Mouse (Mus musculus): Measurements from ENCODE around the gene Trim60. TPM values are rescaled to one million over a fixed set of nuclear protein-coding genes. Genes with fewer than 3 reads are reported as not detected.

Trim60 gene
- polyA plus RNA-seq, 1 experiment from 2014 or later, result not detected

GRCm38 (mm10) chr8:64959025-64959424, 59.4 kb downstream of the Trim60 start:
- H3K36me3 ChIP-seq, result peaks cover 14% of the 10 kb centered on the region
- H3K4me1 ChIP-seq (replicated peaks), result no peaks in the 10 kb centered on the region
- WGBS, result 85% methylated on average over 9 of the region's 9 CpGs
- no peak for DNase-seq (ENCODE audit: low spot score)
- no peak overlapping the region for H3K27ac ChIP-seq
- H3K27me3 ChIP-seq (ENCODE audit: insufficient read depth, poor library complexity, severe bottlenecking), result no peaks in the 10 kb centered on the region
- H3K4me3 ChIP-seq, result no peak overlapping the region
- 0 out of 2 replicates have a peak, but pooled peaks cover 5% of the 10 kb centered on the region for H3K9me3 ChIP-seq

- no peaks in the 10 kb centered on the region for H3K36me3 ChIP-seq
- H3K4me3 ChIP-seq, result no peak overlapping the region
- DNase-seq (ENCODE audit: low spot score), result no peak
- H3K9me3 ChIP-seq, result no peaks in the 10 kb centered on the region
- no peaks in the 10 kb centered on the region; the same call in 1 of the 2 replicates for H3K4me1 ChIP-seq (replicated peaks)
- no peak overlapping the region for H3K27ac ChIP-seq
- no peaks in the 10 kb centered on the region for H3K27me3 ChIP-seq (ENCODE audit: insufficient read depth, poor library complexity, severe bottlenecking)
- 92% methylated on average over 6 of the region's 6 CpGs for WGBS
These were observed 66.3 kb downstream of the Trim60 start for GRCm38 (mm10) chr8:64952101-64952500.

Other genes starting within 250 kb of the Trim60 start
- 11.5 and 13.0 TPM in 2 replicates for gene Klhl2, start 168.6 kb downstream of the Trim60 start, polyA plus RNA-seq (2016; fragmentation: Nextera tagmentation; extraction: Ambion mirVana)
- 20.8 and 22.1 TPM in 2 replicates for gene Tmem192, start 71.4 kb downstream of the Trim60 start, polyA plus RNA-seq (2016; fragmentation: Nextera tagmentation; extraction: Ambion mirVana)
- not detected in 2 replicates for gene Trim75, start 30.8 kb downstream of the Trim60 start, polyA plus RNA-seq (2016; fragmentation: Nextera tagmentation; extraction: Ambion mirVana)
- gene Trim61, start 61 bp downstream of the Trim60 start, polyA plus RNA-seq (2016; fragmentation: Nextera tagmentation; extraction: Ambion mirVana), result not detected in 2 replicates
- 1.3 and 1.9 TPM in 2 replicates for gene Apela, start 18.8 kb upstream of the Trim60 start, polyA plus RNA-seq (2016; fragmentation: Nextera tagmentation; extraction: Ambion mirVana)
- gene Gm10663, start 56.4 kb upstream of the Trim60 start, polyA plus RNA-seq (2016; fragmentation: Nextera tagmentation; extraction: Ambion mirVana), result not detected in 2 replicates
- gene BC030870, start 111.0 kb upstream of the Trim60 start, polyA plus RNA-seq (2016; fragmentation: Nextera tagmentation; extraction: Ambion mirVana), result not detected in 2 replicates